Mouse (Mus musculus) kidney, postnatal 0 days (tissue): ENCODE measurements around the gene G3bp2. TPM values are rescaled to one million over a fixed set of nuclear protein-coding genes. Genes with fewer than 3 reads are reported as not detected.
"Not testable (repeated sequence)": the region's sequence is repeated elsewhere in the genome, so short reads cannot be mapped to it uniquely, and the experiment has no call there.

Experiments
- ATAC-seq: fragments of 200-750 bp; cut with Nextera tagmentation; replicated peaks from 2 replicates; pipeline ENCODE4 v1.8.0; 2017; ENCODE audit warnings: low read depth, moderate number of reproducible peaks, moderate TSS enrichment, moderate library complexity; ENCODE audit not compliant: low FRiP score
- DNase-seq: peaks from one replicate; pipeline ENCODE4 v3.0.0-alpha.2; 2016; ENCODE audit warnings: low spot score
- H3K27ac ChIP-seq: fragments of 300-500 bp; sonication (generic); 2 replicates; pipeline ENCODE4 v1.5.1; 2014; ENCODE audit warnings: mild to moderate bottlenecking
- H3K27me3 ChIP-seq: fragments of 300-500 bp; sonication (generic); 2 replicates; pipeline ENCODE4 v1.6.1; 2014; ENCODE audit warnings: low read length, mixed read lengths; ENCODE audit not compliant: insufficient read depth
- H3K36me3 ChIP-seq: fragments of 300-500 bp; sonication (generic); 2 replicates; pipeline ENCODE4 v1.6.1; 2014; ENCODE audit warnings: low read length, mixed read lengths; ENCODE audit not compliant: insufficient read depth
- H3K4me1 ChIP-seq: fragments of 300-500 bp; sonication (generic); replicated peaks from 2 replicates; pipeline ENCODE4 v1.6.1; 2014; ENCODE audit warnings: antibody characterized with exemption, low read length, mixed read lengths; ENCODE audit not compliant: insufficient read depth
- H3K4me2 ChIP-seq: fragments of 300-500 bp; sonication (generic); 2 replicates; pipeline ENCODE4 v1.6.1; 2014; ENCODE audit warnings: mild to moderate bottlenecking, low read length, moderate library complexity, mixed read lengths
- H3K4me3 ChIP-seq: fragments of 300-500 bp; sonication (generic); replicated peaks from 2 replicates; pipeline ENCODE4 v1.5.1; 2014; ENCODE audit warnings: low read depth, low read length
- H3K9ac ChIP-seq: fragments of 300-500 bp; sonication (generic); 2 replicates; pipeline ENCODE4 v1.6.1; 2014; ENCODE audit warnings: low read depth, low read length
- H3K9me3 ChIP-seq: fragments of 300-500 bp; sonication (generic); replicated peaks from 2 replicates; pipeline ENCODE4 v1.6.1; 2016; ENCODE audit warnings: low read length, inconsistent platforms, mixed read lengths
- CTCF ChIP-seq: IDR thresholded peaks from 2 replicates; pipeline ENCODE4 v1.5.1; 2016; ENCODE audit warnings: antibody characterized with exemption, low read depth, mild to moderate bottlenecking, moderate library complexity
- WGBS: fragments of 180-500 bp; shearing (Covaris S2); extraction: QIAGEN DNeasy Blood & Tissue Kit; methylation state at CpG from one replicate; pipeline ENCODE4 v1.1.7; 2014; 5-methylcytosine and 5-hydroxymethylcytosine counted together
- polyA plus RNA-seq: library from polyadenylated mRNA; unstranded; fragments of >200 nt; fragmentation: Nextera tagmentation; extraction: Ambion mirVana; gene quantifications from 2 replicates; pipeline ENCODE4 v1.2.1, GENCODE M21; 2015

G3bp2 gene
- polyA plus RNA-seq = 134 and 155 TPM in 2 replicates

DNA sequence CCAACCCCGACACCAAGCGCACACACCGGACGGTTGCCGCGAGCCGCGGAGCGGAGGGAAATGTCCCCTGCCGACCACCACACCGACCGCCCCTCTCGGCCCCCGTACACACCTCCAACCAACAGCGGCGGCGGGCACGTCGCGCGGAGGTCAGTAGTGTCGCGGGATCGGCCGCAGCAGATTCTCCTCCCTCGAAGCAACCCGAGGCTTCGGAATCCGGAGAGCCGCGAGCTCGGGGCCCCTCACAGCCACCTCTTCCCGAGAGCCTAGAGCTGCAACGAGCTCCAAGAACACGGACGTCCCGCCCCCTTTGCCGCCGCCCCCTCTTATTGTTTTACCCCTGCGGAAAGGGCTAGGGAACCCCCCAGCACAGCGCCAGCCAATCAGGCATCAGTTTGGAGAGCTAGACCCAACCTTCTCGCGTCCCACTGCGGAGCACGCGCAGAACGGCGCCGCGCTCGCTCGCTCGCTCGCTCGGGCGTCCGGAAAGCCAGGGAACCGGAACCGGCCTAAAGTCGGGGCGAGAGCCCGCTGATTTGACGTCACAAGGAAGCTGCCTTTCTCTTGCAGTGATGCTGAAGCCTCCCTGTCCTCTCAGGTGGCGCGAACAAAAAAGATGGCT lies at the start of gene G3bp2:
G3bp2 (minus strand) TSS at position 303 of the 622 bp plus-strand sequence.
- WGBS = under 1% methylated on average over 65 of the region's 65 CpGs
- ATAC-seq (peak; percentile 98), DNase-seq (peak; percentile 99)
- Histone ChIP-seq H3K36me3 (no peaks in the 10 kb centered on the region), H3K4me1 (peaks cover 9% of the 10 kb centered on the region; the same call in 1 of the 2 replicates), H3K27ac (peak within 1 kb of the TSS; percentile 99), H3K9me3 (no peaks in the 10 kb centered on the region), H3K4me3 (peak within 1 kb of the TSS; percentile 99), H3K27me3 (no peaks in the 10 kb centered on the region), H3K9ac (peak within 1 kb of the TSS; percentile 98), H3K4me2 (peak within 1 kb of the TSS; percentile 71)
- no peak for TF ChIP-seq CTCF

DNA sequence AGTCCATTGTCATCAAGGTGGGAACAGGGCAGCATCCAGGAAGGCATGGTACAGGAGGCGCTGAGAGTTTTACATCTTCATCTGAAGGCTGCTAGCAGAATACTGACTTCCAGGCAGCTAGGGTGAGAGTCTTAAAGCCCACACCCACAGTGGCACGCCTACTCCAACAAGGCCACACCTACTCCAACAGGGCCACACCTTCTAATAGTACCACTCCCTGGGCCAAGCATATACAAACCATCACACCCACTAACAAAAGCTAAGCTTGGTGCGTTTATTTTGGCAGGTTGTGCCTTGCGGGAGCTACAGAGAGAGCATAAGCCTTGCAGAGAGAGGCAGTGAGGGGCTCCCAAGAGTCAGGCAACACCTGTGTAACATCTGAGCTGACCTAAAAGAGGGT lies 49.5 kb upstream of the G3bp2 start:
- not testable (repeated sequence) for H3K27ac ChIP-seq, H3K9me3 ChIP-seq, H3K4me1 ChIP-seq, H3K27me3 ChIP-seq, H3K9ac ChIP-seq, H3K4me3 ChIP-seq, H3K4me2 ChIP-seq, ATAC-seq, H3K36me3 ChIP-seq, DNase-seq
- 73% methylated on average over 4 of the region's 4 CpGs for WGBS

- no peak for DNase-seq
Measured at GRCm38 (mm10) chr5:92132127-92132526, 48.6 kb upstream of the G3bp2 start.

DNA sequence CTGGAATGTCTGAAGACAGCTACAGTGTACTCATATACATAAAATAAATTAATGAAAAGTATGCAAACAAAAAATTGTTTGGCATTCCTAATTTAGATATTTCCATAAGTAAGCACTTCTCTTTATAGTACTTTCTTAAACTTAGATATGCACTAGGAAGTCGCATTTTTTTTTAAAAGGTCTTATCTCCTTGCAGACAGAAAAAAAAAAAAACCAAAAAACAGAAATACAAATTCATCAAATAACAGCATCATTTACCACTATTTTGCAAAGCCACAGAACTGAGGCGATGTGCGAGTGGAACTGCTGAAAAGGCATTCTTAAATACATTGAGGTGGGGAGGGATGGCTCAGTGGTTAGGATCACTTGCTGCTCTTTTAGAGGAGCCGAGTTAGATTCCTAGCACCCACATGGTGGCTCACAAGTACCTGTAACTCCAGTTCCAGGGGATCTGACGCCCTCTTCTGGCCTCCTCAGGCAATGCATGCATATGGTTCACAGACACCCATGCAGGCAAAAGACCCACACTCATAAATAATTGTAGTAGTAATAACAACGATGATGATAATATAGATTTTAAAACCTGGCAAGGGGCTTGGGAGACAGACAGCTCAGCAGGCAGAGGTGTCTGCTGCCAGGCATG lies 46.6 kb upstream of the G3bp2 start:
- no peak overlapping the region for H3K4me3 ChIP-seq
- H3K4me2 ChIP-seq = no peak overlapping the region
- no peaks in the 10 kb centered on the region for H3K4me1 ChIP-seq
- ATAC-seq (no peak), DNase-seq (no peak)
- no peak overlapping the region for H3K27ac ChIP-seq
- 88% methylated on average over 6 of the region's 6 CpGs for WGBS
- no peaks in the 10 kb centered on the region for H3K9me3 ChIP-seq
- H3K36me3 ChIP-seq = no peaks in the 10 kb centered on the region
- 0 out of 2 replicates have a peak, but pooled peaks have one; percentile 25 for TF ChIP-seq CTCF
- H3K27me3 ChIP-seq = no peaks in the 10 kb centered on the region
- H3K9ac ChIP-seq = no peak overlapping the region

More at GRCm38 (mm10) chr5:92132127-92132526, 48.6 kb upstream of the G3bp2 start:
- H3K4me1 ChIP-seq = no peaks in the 10 kb centered on the region; the same call in 1 of the 2 replicates
- H3K4me3 ChIP-seq = no peak overlapping the region
- H3K9me3 ChIP-seq = no peaks in the 10 kb centered on the region
- no peak for ATAC-seq
- H3K27me3 ChIP-seq = no peaks in the 10 kb centered on the region
- H3K9ac ChIP-seq = no peak overlapping the region
- 95% methylated on average over 4 of the region's 4 CpGs for WGBS
- 0 out of 2 replicates have a peak, but pooled peaks have one; percentile 8 for TF ChIP-seq CTCF
- no peaks in the 10 kb centered on the region for H3K36me3 ChIP-seq
- H3K4me2 ChIP-seq = no peak overlapping the region
- H3K27ac ChIP-seq = no peak overlapping the region

GRCm38 (mm10) chr5:92129321-92129768 lies 45.8 kb upstream of the G3bp2 start:
- Histone ChIP-seq H3K9me3 (no peaks in the 10 kb centered on the region), H3K36me3 (no peaks in the 10 kb centered on the region), H3K27me3 (no peaks in the 10 kb centered on the region), H3K4me3 (no peak overlapping the region), H3K9ac (no peak overlapping the region), H3K27ac (no peak overlapping the region), H3K4me2 (no peak overlapping the region), H3K4me1 (no peaks in the 10 kb centered on the region)
- ATAC-seq (no peak), DNase-seq (no peak)
- 80% methylated on average over 1 of the region's 1 CpGs for WGBS
- TF ChIP-seq CTCF = no peak

DNA sequence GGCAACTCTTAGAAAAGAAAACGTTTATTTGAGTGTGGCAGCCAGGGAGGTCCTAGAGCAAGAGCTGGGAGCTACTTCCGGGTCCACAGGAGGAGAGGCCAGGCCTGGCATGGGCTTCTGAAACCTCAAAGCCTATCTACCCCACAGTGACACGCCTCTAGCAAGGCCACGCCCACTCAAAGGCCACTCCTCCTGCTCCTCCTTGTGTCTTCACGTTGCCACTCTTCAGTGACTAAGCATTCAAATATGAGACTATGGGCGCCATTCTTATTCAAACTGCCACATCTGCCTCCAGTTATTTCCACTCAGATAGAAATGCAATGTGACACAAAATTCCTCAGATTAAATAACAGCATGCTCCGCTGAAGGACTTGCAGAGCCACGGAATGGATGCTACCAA lies 45.1 kb upstream of the G3bp2 start:
- no peak for TF ChIP-seq CTCF
- peak; percentile 67 for DNase-seq
- H3K4me1 ChIP-seq = no peaks in the 10 kb centered on the region
- H3K4me2 ChIP-seq = peak overlapping the region; percentile 13; the same call in 1 of the 2 replicates
- no peak overlapping the region for H3K9ac ChIP-seq
- WGBS = 20% methylated on average over 8 of the region's 8 CpGs
- no peak overlapping the region for H3K4me3 ChIP-seq
- H3K36me3 ChIP-seq = no peaks in the 10 kb centered on the region
- peak; percentile 79; the same call in 1 of the 2 replicates for ATAC-seq
- no peaks in the 10 kb centered on the region for H3K9me3 ChIP-seq
- no peak overlapping the region for H3K27ac ChIP-seq
- H3K27me3 ChIP-seq = no peaks in the 10 kb centered on the region
